Mouse (Mus musculus): Measurements from ENCODE around the gene Pyroxd2.
"Not testable (repeated sequence)": the region's sequence is repeated elsewhere in the genome, so short reads cannot be mapped to it uniquely, and the experiment has no call there.

The Pyroxd2 gene

DNA sequence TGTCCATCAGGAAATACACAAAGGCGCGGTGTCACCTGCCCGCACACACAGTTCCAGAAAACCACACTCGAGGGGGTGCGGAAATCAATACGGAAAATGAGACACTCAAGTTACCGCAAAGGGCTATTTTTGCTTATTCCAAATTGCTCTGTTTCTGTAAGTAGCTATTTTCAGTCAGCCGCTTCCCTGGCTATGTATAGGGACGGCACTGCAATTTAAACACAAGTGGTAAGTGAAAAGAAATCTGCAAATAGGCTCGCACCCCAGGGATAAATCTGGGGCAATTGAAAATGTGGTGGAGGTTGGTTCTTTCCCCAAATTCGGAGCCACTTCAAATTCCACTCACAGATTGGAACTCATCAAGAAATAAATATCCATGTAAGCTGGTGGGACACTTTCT lies 63.3 kb downstream of the Pyroxd2 start:
- DNase-seq = no peak

DNA sequence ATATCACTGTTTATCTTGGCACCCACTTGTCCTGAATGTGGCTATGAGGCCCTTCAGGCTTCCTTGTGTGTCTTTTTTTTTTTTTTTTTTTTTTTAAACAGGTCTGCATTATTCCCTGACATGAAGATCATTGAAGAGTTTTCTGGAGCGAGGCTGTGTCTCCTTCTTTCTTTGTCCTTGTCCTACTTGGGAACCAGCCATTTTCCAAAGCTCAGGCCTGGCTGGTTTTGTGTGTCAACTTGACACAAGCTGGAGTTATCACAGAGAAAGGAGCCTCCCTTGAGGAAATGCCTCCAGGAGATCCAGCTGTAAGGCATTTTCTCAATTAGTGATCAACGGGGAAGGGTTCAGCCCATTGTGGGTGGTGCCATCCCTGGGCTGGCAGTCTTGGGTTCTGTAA lies 69.8 kb downstream of the Pyroxd2 start:
- not testable (repeated sequence) for DNase-seq

DNA sequence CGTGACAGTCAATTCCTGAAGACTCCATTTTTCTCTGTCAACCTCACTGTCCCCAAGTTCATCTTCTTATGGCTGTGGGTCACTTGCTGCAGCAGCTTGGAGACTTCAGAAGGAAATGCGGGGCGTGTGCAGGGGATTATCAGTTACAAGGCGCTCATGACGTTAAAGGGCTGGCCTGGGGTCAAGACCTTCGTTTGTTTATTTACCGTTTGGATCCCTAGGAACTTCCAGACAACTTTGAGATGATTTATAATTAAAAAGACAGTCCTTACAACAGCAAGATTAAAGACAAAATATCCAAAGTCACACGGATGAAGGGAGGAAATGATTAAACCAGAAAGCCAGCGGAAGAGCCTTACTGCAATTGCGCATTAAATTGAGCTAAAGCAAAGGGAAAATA lies 74.4 kb downstream of the Pyroxd2 start:
- no peak for DNase-seq

DNA sequence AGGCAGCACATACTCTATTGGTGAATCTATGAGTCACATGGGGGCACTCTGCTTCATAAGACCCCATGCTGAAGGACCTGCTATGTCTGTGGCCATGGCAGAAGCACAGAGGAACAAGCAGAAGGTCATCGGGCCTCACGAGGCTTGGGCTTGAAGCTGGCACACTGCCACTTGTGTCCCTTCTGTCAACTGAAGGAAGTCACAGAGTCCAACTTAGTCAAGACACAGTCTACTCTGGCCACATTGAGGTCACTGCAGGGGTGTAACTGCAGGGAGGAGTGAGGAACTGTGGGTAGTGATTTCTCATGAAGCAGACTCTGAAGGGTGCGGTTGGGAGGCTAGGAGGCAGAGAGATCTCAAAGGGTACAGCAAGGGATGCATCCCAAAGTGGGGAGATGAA lies 75.1 kb downstream of the Pyroxd2 start:
- DNase-seq = no peak

DNA sequence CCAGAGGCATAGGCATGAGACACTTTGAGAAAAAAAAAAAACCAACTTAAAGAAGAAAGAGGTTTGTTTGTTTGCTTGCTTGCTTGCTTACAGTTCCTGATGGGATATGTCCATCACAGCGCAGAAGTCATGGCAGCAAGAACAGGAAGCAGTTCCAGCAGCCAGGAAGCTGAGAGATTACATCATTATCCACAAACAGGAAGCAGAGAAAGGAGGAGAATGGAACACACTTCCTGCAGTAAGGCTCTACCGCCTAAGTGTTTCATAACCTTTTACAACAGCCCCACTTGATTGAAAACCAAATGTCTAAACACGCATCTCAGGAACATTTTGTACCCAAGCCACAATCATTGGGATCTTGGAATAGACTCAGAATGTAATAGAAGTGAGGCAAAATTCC lies 75.6 kb downstream of the Pyroxd2 start:
- no peak for DNase-seq
